Comparison of ENCODE assay signal across 8 mouse cellular contexts in the genomic region with DNA sequence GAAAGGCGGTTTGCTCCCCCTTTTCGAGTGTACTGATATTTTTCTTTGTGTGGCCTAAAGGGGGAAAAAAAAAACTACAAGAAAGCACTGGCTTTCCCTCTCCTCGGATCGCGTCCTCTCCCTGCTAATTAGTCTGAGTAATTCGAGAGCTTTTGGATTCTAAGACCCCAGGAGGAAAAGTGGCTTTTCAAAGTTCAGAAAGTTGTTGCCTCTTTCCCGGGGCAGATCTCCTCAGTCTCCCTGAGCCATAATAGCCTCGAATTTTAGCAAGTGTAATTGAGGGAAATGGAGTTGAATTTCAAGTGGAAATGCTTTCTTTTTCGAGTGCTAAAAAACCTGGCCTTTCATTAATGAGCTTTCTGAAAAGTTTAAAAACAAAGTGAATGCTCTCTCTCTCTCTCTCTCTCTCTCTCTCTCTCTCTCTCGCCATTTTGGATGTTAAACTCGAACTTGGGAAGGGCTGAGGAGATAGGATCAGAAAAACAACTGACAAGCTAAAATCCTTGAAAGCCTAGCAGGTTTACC. TPM values are rescaled to one million over a fixed set of nuclear protein-coding genes. Genes with fewer than 3 reads are reported as not detected.
DNase-seq lines count a peak whose midpoint lies in the region; ATAC-seq and TF ChIP-seq lines count a peak whose summit lies in the region.
"Had no signal": no experiment of that assay in that cellular context is flagged by ENCODE, and none has a peak within 500 bp of the region (broad histone marks: within the 10 kb centered on the region; RNA-seq: fewer than 3 reads in every experiment).

No protein-coding gene starts in this region.

- no peak overlapping the region for H3K4me3 ChIP-seq in kidney, postnatal 0 days (replicated peaks; ENCODE audit: low read depth, low read length)
- H3K4me3 ChIP-seq in embryonic facial prominence, embryonic 12.5 days, result peak overlapping the region; percentile 38
- H3K4me3 ChIP-seq in hindbrain, embryonic 15.5 days, result peak overlapping the region; percentile 43
- peak overlapping the region; percentile 64 for H3K4me3 ChIP-seq in olfactory bulb, adult 2 months (ENCODE audit: insufficient read depth, low read depth, low read length)

- TF ChIP-seq CTCF in kidney, postnatal 0 days (IDR thresholded peaks at IDR 0.05; ENCODE audit: low read depth), result no peak
- no peak for TF ChIP-seq CTCF in olfactory bulb, adult 2 months (IDR thresholded peaks at IDR 0.05; ENCODE audit: insufficient read depth, low read depth, low read length)

- no peaks in the 10 kb centered on the region for H3K36me3 ChIP-seq in kidney, postnatal 0 days (ENCODE audit: insufficient read depth, low read length)
- H3K36me3 ChIP-seq in embryonic facial prominence, embryonic 12.5 days, result no peaks in the 10 kb centered on the region
- no peaks in the 10 kb centered on the region for H3K36me3 ChIP-seq in hindbrain, embryonic 15.5 days

- H3K4me1 ChIP-seq in kidney, postnatal 0 days (replicated peaks; ENCODE audit: insufficient read depth, low read length), result peaks cover 10% of the 10 kb centered on the region; the same call in 1 of the 2 replicates
- peaks cover 23% of the 10 kb centered on the region for H3K4me1 ChIP-seq in embryonic facial prominence, embryonic 12.5 days
- H3K4me1 ChIP-seq in hindbrain, embryonic 15.5 days (replicated peaks), result peaks cover 26% of the 10 kb centered on the region
- peaks cover 31% of the 10 kb centered on the region for H3K4me1 ChIP-seq in olfactory bulb, adult 2 months (ENCODE audit: control insufficient read depth, insufficient read depth, low read length)

- H3K27ac ChIP-seq in kidney, postnatal 0 days, result no peak overlapping the region
- H3K27ac ChIP-seq in embryonic facial prominence, embryonic 12.5 days, result no peak overlapping the region
- peak overlapping the region; percentile 78; the same call in 1 of the 2 replicates for H3K27ac ChIP-seq in hindbrain, embryonic 15.5 days (replicated peaks)
- peak overlapping the region; percentile 87 for H3K27ac ChIP-seq in olfactory bulb, adult 2 months (ENCODE audit: insufficient read depth, low read depth, low read length)

- no peak overlapping the region for H3K9ac ChIP-seq in kidney, postnatal 0 days (ENCODE audit: low read depth, low read length)
- no peak overlapping the region for H3K9ac ChIP-seq in embryonic facial prominence, embryonic 12.5 days
- H3K9ac ChIP-seq in hindbrain, embryonic 15.5 days, result peak overlapping the region; percentile 47
- H3K9ac ChIP-seq: lung, embryonic 14.5 days had no signal

- ATAC-seq in kidney, postnatal 0 days (replicated peaks; ENCODE audit: low FRiP score, low read depth), result no peak
- no peak for ATAC-seq in embryonic facial prominence, embryonic 12.5 days (ENCODE audit: insufficient number of reproducible peaks, insufficient read depth, low FRiP score, low TSS enrichment)
- no peak for ATAC-seq in hindbrain, embryonic 15.5 days (ENCODE audit: low FRiP score, low read depth)

- H3K27me3 ChIP-seq in kidney, postnatal 0 days (ENCODE audit: insufficient read depth, low read length), result peaks cover 93% of the 10 kb centered on the region
- H3K27me3 ChIP-seq in embryonic facial prominence, embryonic 12.5 days, result peaks cover 88% of the 10 kb centered on the region
- peaks cover 50% of the 10 kb centered on the region for H3K27me3 ChIP-seq in hindbrain, embryonic 15.5 days

- under 1% methylated on average over 11 of the region's 11 CpGs for WGBS in kidney, postnatal 0 days
- WGBS in embryonic facial prominence, embryonic 12.5 days, result under 1% methylated on average over 11 of the region's 11 CpGs
- WGBS in hindbrain, embryonic 15.5 days, result 2% methylated on average over 11 of the region's 11 CpGs
- WGBS in olfactory bulb, adult 2 months, result 14% methylated on average over 11 of the region's 11 CpGs

- no peak overlapping the region for H3K4me2 ChIP-seq in kidney, postnatal 0 days (ENCODE audit: low read length)
- peak overlapping the region; percentile 57 for H3K4me2 ChIP-seq in embryonic facial prominence, embryonic 12.5 days (replicated peaks)
- peak overlapping the region; percentile 60 for H3K4me2 ChIP-seq in hindbrain, embryonic 15.5 days

- no peaks in the 10 kb centered on the region for H3K9me3 ChIP-seq in kidney, postnatal 0 days (replicated peaks; ENCODE audit: low read length)
- no peaks in the 10 kb centered on the region for H3K9me3 ChIP-seq in embryonic facial prominence, embryonic 12.5 days
- H3K9me3 ChIP-seq in hindbrain, embryonic 15.5 days, result no peaks in the 10 kb centered on the region

- TF ChIP-seq POLR2A in olfactory bulb, adult 2 months (IDR thresholded peaks at IDR 0.05; ENCODE audit: insufficient read depth, low read depth, low read length), result no peak

- DNase-seq in kidney, postnatal 0 days (ENCODE audit: low spot score), result peak; percentile 5
- DNase-seq in kidney, postnatal 14 days, result no peak
- no peak for DNase-seq in B cell, adult 2 months
- no peak for DNase-seq in spleen, postnatal 10 days (ENCODE audit: low spot score in 2 of 2)

RNA-seq across cellular contexts. Expression of a gene that starts 8.3 kb away (rescaled TPM):
- polyA plus RNA-seq in kidney, postnatal 0 days (2015; fragmentation: Nextera tagmentation; extraction: Ambion mirVana), result 0.38 TPM in 1 of 2 replicates, not detected in the other
- 13.7 and 20.8 TPM in 2 replicates for polyA plus RNA-seq in embryonic facial prominence, embryonic 12.5 days (2016; fragmentation: Nextera tagmentation; extraction: Ambion mirVana)
- 32.6 and 42.3 TPM in 2 replicates for polyA plus RNA-seq in hindbrain, embryonic 15.5 days (2015; fragmentation: Nextera tagmentation; extraction: Ambion mirVana)
- polyA plus RNA-seq in olfactory bulb, adult 2 months (2012; ENCODE audit: insufficient read depth, insufficient read length, low replicate concordance, missing spikeins), result not detected in 2 replicates
- polyA plus RNA-seq: lung, embryonic 14.5 days had no signal

Comparison
In these comparisons a context has a peak if more than half of its experiments do, and no peak if none do; other contexts are left out.
1. H3K27ac ChIP-seq: peak in hindbrain, embryonic 15.5 days (single experiment) and olfactory bulb, adult 2 months (single experiment); none in kidney, postnatal 0 days (single experiment) and embryonic facial prominence, embryonic 12.5 days (single experiment).